Mouse (Mus musculus) CH12.LX (cell line): ENCODE measurements around the gene Efhd2. TPM values are rescaled to one million over a fixed set of nuclear protein-coding genes. Genes with fewer than 3 reads are reported as not detected.

Experiments
- DNase-seq: peaks from one replicate; pipeline ENCODE4 v3.0.0-alpha.2; 2013; ENCODE audit errors: extremely low read depth
- H3K27ac ChIP-seq: 2 replicates; pipeline ENCODE4 v1.5.1; 2012; ENCODE audit warnings: low read depth, mild to moderate bottlenecking, control low read depth, moderate library complexity; ENCODE audit not compliant: insufficient read depth
- H3K27me3 ChIP-seq: replicated peaks from 2 replicates; pipeline ENCODE3; 2012; ENCODE audit warnings: inconsistent platforms
- H3K36me3 ChIP-seq, 2 experiments: replicated peaks in 1 of 2; 2 replicates each; pipeline versions ENCODE3 to v1.6.1; 2012; ENCODE audit warnings: inconsistent platforms in 1 of 2, low read length in 1 of 2, mild to moderate bottlenecking in 1 of 2, mixed read lengths in 1 of 2, moderate library complexity in 1 of 2; ENCODE audit not compliant: control insufficient read depth in 1 of 2, insufficient read depth in 1 of 2
- H3K4me1 ChIP-seq, 2 experiments: 2 replicates each; pipeline ENCODE4 v1.6.1; 2012; ENCODE audit warnings: inconsistent platforms in 1 of 2, moderate library complexity in 1 of 2; ENCODE audit not compliant: insufficient read depth in 2 of 2, control insufficient read depth in 1 of 2
- H3K4me2 ChIP-seq: 2 replicates; pipeline ENCODE4 v1.6.1; 2012; ENCODE audit warnings: low read depth, mild to moderate bottlenecking, control low read depth; ENCODE audit not compliant: poor library complexity, insufficient read depth, severe bottlenecking
- H3K4me3 ChIP-seq, 3 experiments: fragments of 150-350 bp in 1 of 3; sonication (generic) in 1 of 3; replicated peaks in 1 of 3; 2 replicates each; pipeline versions ENCODE3 to v1.5.1; 2011 to 2012; ENCODE audit warnings: low read depth in 2 of 3, low read length in 2 of 3, mild to moderate bottlenecking in 2 of 3, moderate library complexity in 2 of 3, control low read depth in 1 of 3, improper control_type of control experiment in 1 of 3, inconsistent platforms in 1 of 3, mixed read lengths in 1 of 3; ENCODE audit not compliant: poor library complexity in 1 of 3
- H3K79me2 ChIP-seq: replicated peaks from 2 replicates; pipeline ENCODE4 v1.6.1; 2012; ENCODE audit warnings: mild to moderate bottlenecking, moderate library complexity; ENCODE audit not compliant: control insufficient read depth, poor library complexity, insufficient read depth, severe bottlenecking; ENCODE audit errors: extremely low read depth
- H3K9ac ChIP-seq: 2 replicates; pipeline ENCODE4 v1.6.1; 2012; ENCODE audit warnings: low read depth, mild to moderate bottlenecking, control low read depth, moderate library complexity; ENCODE audit not compliant: insufficient read depth
- H3K9me3 ChIP-seq: replicated peaks from 2 replicates; pipeline ENCODE3; 2012; ENCODE audit warnings: low read length, inconsistent platforms, mixed read lengths
- BHLHE40 ChIP-seq: IDR thresholded peaks from 2 replicates; pipeline ENCODE4 v1.6.1; 2011; ENCODE audit warnings: mild to moderate bottlenecking, low read depth, low read length, improper control_type of control experiment
- CHD1 ChIP-seq: IDR thresholded peaks from 2 replicates; pipeline ENCODE4 v1.6.1; 2012; ENCODE audit warnings: low read depth, low read length, improper control_type of control experiment, inconsistent platforms
- CHD2 ChIP-seq: IDR thresholded peaks from 2 replicates; pipeline ENCODE4 v1.6.1; 2011; ENCODE audit warnings: low read length, improper control_type of control experiment
- CTCF ChIP-seq, 2 experiments: IDR thresholded peaks in 1 of 2; conservative IDR thresholded peaks in 1 of 2; 2 replicates each; pipeline ENCODE4 v1.5.1; 2011 to 2012; ENCODE audit warnings: low read depth in 2 of 2, low read length in 2 of 2, improper control_type of control experiment in 1 of 2, inconsistent platforms in 1 of 2, mild to moderate bottlenecking in 1 of 2, moderate library complexity in 1 of 2
- E2F4 ChIP-seq: IDR thresholded peaks from 2 replicates; pipeline ENCODE4 v1.6.1; 2011; ENCODE audit warnings: low read depth, low read length, improper control_type of control experiment; ENCODE audit not compliant: insufficient replicate concordance
- EP300 ChIP-seq: IDR thresholded peaks from 2 replicates; pipeline ENCODE4 v1.6.1; 2011; ENCODE audit warnings: low read length, improper control_type of control experiment
- ETS1 ChIP-seq: conservative IDR thresholded peaks from 2 replicates; pipeline ENCODE4 v1.6.1; 2012; ENCODE audit warnings: low read depth, mild to moderate bottlenecking, inconsistent platforms, low read length, improper control_type of control experiment, moderate library complexity
- IRF4 ChIP-seq: IDR thresholded peaks from 2 replicates; pipeline ENCODE4 v1.6.1; 2014; ENCODE audit warnings: low read depth, mild to moderate bottlenecking, inconsistent platforms, low read length, improper control_type of control experiment
- JUND ChIP-seq: conservative IDR thresholded peaks from 2 replicates; pipeline ENCODE4 v1.6.1; 2011; ENCODE audit warnings: low read depth, low read length, improper control_type of control experiment
- KAT2A ChIP-seq: IDR thresholded peaks from 2 replicates; pipeline ENCODE4 v1.6.1; 2012; ENCODE audit warnings: low read length, improper control_type of control experiment, inconsistent platforms; ENCODE audit not compliant: insufficient replicate concordance
- MAZ ChIP-seq: IDR thresholded peaks from 2 replicates; pipeline ENCODE4 v1.6.1; 2012; ENCODE audit warnings: low read depth, mild to moderate bottlenecking, inconsistent platforms, low read length, improper control_type of control experiment, moderate library complexity
- MEF2A ChIP-seq: IDR thresholded peaks from 2 replicates; pipeline ENCODE4 v1.6.1; 2014; ENCODE audit warnings: low read depth, mild to moderate bottlenecking, inconsistent platforms, low read length, improper control_type of control experiment, borderline replicate concordance
- MYC ChIP-seq: IDR thresholded peaks from 2 replicates; pipeline ENCODE4 v1.6.1; 2011; ENCODE audit warnings: low read depth, mild to moderate bottlenecking, improper control_type of control experiment, low read length
- NELFE ChIP-seq: IDR thresholded peaks from 2 replicates; pipeline ENCODE4 v1.6.1; 2011; ENCODE audit warnings: low read depth, low read length, improper control_type of control experiment
- NRF1 ChIP-seq: IDR thresholded peaks from 2 replicates; pipeline ENCODE4 v1.6.1; 2014; ENCODE audit warnings: low read depth, mild to moderate bottlenecking, inconsistent platforms, low read length, improper control_type of control experiment, moderate library complexity
- PAX5 ChIP-seq: IDR thresholded peaks from 2 replicates; pipeline ENCODE4 v1.6.1; 2012; ENCODE audit warnings: low read length, inconsistent platforms, mixed read lengths
- POLR2A ChIP-seq: IDR thresholded peaks from 2 replicates; pipeline ENCODE4 v1.6.1; 2011; ENCODE audit warnings: low read depth, mild to moderate bottlenecking, improper control_type of control experiment, low read length
- RCOR1 ChIP-seq: conservative IDR thresholded peaks from 2 replicates; pipeline ENCODE4 v1.6.1; 2012; ENCODE audit warnings: low read depth, mild to moderate bottlenecking, inconsistent platforms, low read length, improper control_type of control experiment
- SIN3A ChIP-seq: IDR thresholded peaks from 2 replicates; pipeline ENCODE4 v1.6.1; 2012; ENCODE audit warnings: low read length, improper control_type of control experiment, inconsistent platforms
- SMC3 ChIP-seq: IDR thresholded peaks from 2 replicates; pipeline ENCODE4 v1.6.1; 2011; ENCODE audit warnings: low read depth, low read length, improper control_type of control experiment
- TCF12 ChIP-seq: IDR thresholded peaks from 2 replicates; pipeline ENCODE4 v1.6.1; 2014; ENCODE audit warnings: low read depth, mild to moderate bottlenecking, inconsistent platforms, low read length, improper control_type of control experiment
- USF1 ChIP-seq: IDR thresholded peaks from 2 replicates; pipeline ENCODE4 v1.6.1; 2014; ENCODE audit warnings: low read depth, mild to moderate bottlenecking, inconsistent platforms, low read length, improper control_type of control experiment
- USF2 ChIP-seq: conservative IDR thresholded peaks from 2 replicates; pipeline ENCODE4 v1.6.1; 2011; ENCODE audit warnings: low read depth, low read length, improper control_type of control experiment
- ZC3H11A ChIP-seq: IDR thresholded peaks from 2 replicates; pipeline ENCODE4 v1.6.1; 2012; ENCODE audit warnings: low read depth, mild to moderate bottlenecking, inconsistent platforms, low read length, improper control_type of control experiment
- ZKSCAN1 ChIP-seq: IDR thresholded peaks from 2 replicates; pipeline ENCODE4 v1.6.1; 2012; ENCODE audit warnings: low read depth, inconsistent platforms, low read length, improper control_type of control experiment, borderline replicate concordance
- dilution Hi-C: fragments of 300-500 bp; cut with MboI; formaldehyde crosslinking; loops from 2 replicates; pipeline ENCODE4 v1.14.3; 2020; ENCODE audit warnings: low sequenced_read_pairs; ENCODE audit not compliant: extremely low pct_unique_long_range_greater_than_20kb, extremely low pct_ligation_motif_present
- in situ Hi-C: fragments of 300-500 bp; cut with MboI; formaldehyde crosslinking; loops from 3 replicates; pipeline ENCODE4 v1.14.3; 2019; ENCODE audit warnings: low sequenced_read_pairs, low pct_ligation_motif_present, low pct_unique_long_range_greater_than_20kb, mixed read lengths
- polyA plus RNA-seq: library from polyadenylated mRNA; unstranded; fragments of >175 nt; gene quantifications from 2 replicates; pipeline ENCODE4 v1.2.1, GENCODE M21; 2012; ENCODE audit warnings: low read depth; ENCODE audit not compliant: insufficient read length
- total RNA-seq, 2 experiments: library from RNA; depleted of rRNA; stranded (reverse); fragments of 300-350 nt in 1 of 2; fragments of >200 nt in 1 of 2; gene quantifications; 2 replicates each; pipeline ENCODE4 v1.2.3; 2012 to 2014

Efhd2 gene
- total and polyA plus RNA-seq, 3 experiments = 43.8 to 143 (median 44.1) TPM

- no peak overlapping the region for H3K4me2 ChIP-seq
- in situ Hi-C loops = no loop called here
- H3K27ac ChIP-seq = no peak overlapping the region
- H3K4me1 ChIP-seq = peaks cover 0 to 11% of the 10 kb centered on the region in 2 experiments; a peak in 2 of 4 replicates
- H3K27me3 ChIP-seq = peaks cover 8% of the 10 kb centered on the region
- H3K9ac ChIP-seq = no peak overlapping the region
- H3K36me3 ChIP-seq = no peaks in the 10 kb centered on the region
- DNase-seq = no peak
- H3K9me3 ChIP-seq = no peaks in the 10 kb centered on the region
- TF ChIP-seq KAT2A = no peak
- no peak for TF ChIP-seq USF2
- TF ChIP-seq, all 38 proteins: peak for 0
- Histone ChIP-seq H3K4me3 (no peak overlapping the region), H3K79me2 (peaks cover 4% of the 10 kb centered on the region; the same call in 1 of the 2 replicates)
- dilution Hi-C loops = no loop called here
Observed at GRCm38 (mm10) chr4:141879074-141879473, 4.4 kb upstream of the Efhd2 start.

GRCm38 (mm10) chr4:141878621-141879020, 3.9 kb upstream of the Efhd2 start:
- H3K4me1 ChIP-seq = peaks cover 0 to 11% of the 10 kb centered on the region in 2 experiments; a peak in 2 of 4 replicates
- no peaks in the 10 kb centered on the region for H3K36me3 ChIP-seq
- dilution Hi-C loops (no loop called here), in situ Hi-C loops (no loop called here)
- peaks cover 8% of the 10 kb centered on the region for H3K79me2 ChIP-seq
- H3K9ac ChIP-seq = no peak overlapping the region
- no peak overlapping the region for H3K27ac ChIP-seq
- H3K27me3 ChIP-seq = peaks cover 8% of the 10 kb centered on the region
- DNase-seq = no peak
- TF ChIP-seq MYC (no peak), EP300 (no peak), E2F4 (no peak), RCOR1 (no peak), KAT2A (no peak), IRF4 (no peak), SIN3A (no peak), ETS1 (no peak), POLR2A (no peak), ZC3H11A (no peak), CHD2 (no peak)
- no peaks in the 10 kb centered on the region for H3K9me3 ChIP-seq
- H3K4me3 ChIP-seq = no peak overlapping the region
- H3K4me2 ChIP-seq = no peak overlapping the region

- Histone ChIP-seq H3K79me2 (peaks cover 17% of the 10 kb centered on the region), H3K4me2 (peak overlapping the region; percentile 97), H3K4me1 (peaks cover 22 to 39% of the 10 kb centered on the region in 2 experiments), H3K9me3 (no peaks in the 10 kb centered on the region), H3K27me3 (peaks cover 8% of the 10 kb centered on the region), H3K4me3 (no peak overlapping the region), H3K27ac (no peak overlapping the region), H3K9ac (no peak overlapping the region), H3K36me3 (peaks cover 3 to 27% of the 10 kb centered on the region in 2 experiments)
- no peak for DNase-seq
- in situ Hi-C loops (no loop called here), dilution Hi-C loops (no loop called here)
- TF ChIP-seq SIN3A (no peak), EP300 (no peak), MYC (no peak), NRF1 (no peak), JUND (no peak), CHD1 (no peak), MAZ (no peak), CTCF (conservative IDR thresholded peaks at IDR 0.05 in 1 of 2, IDR thresholded peaks at IDR 0.05 in 1 of 2; ENCODE audit: low read depth in 2 of 2, low read length in 2 of 2) (no peak), USF1 (no peak), PAX5 (no peak), IRF4 (no peak), NELFE (no peak), SMC3 (no peak), CHD2 (no peak), ZKSCAN1 (no peak), USF2 (no peak), TCF12 (no peak), MEF2A (no peak), BHLHE40 (no peak)
Observed at GRCm38 (mm10) chr4:141875481-141876108, 875 bp upstream of the Efhd2 start.
